Mouse (Mus musculus) olfactory bulb, adult 2 months (tissue): ENCODE results near the gene Enkur. TPM values are rescaled to one million over a fixed set of nuclear protein-coding genes. Genes with fewer than 3 reads are reported as not detected.

Source experiments
- H3K27ac ChIP-seq: fragments of 200-500 bp; 2 replicates; pipeline ENCODE4 v1.5.1; 2012; ENCODE audit warnings: low read depth, low read length; ENCODE audit not compliant: insufficient read depth
- H3K4me1 ChIP-seq: fragments of 200-500 bp; 2 replicates; pipeline ENCODE4 v1.6.1; 2012; ENCODE audit warnings: low read length; ENCODE audit not compliant: control insufficient read depth, insufficient read depth
- H3K4me3 ChIP-seq: fragments of 200-500 bp; 2 replicates; pipeline ENCODE4 v1.5.1; 2012; ENCODE audit warnings: mild to moderate bottlenecking, low read depth, low read length, moderate library complexity; ENCODE audit not compliant: insufficient read depth
- CTCF ChIP-seq: fragments of 200-500 bp; IDR thresholded peaks from 2 replicates; pipeline ENCODE4 v1.5.1; 2012; ENCODE audit warnings: low read depth, mild to moderate bottlenecking, low read length, moderate library complexity; ENCODE audit not compliant: insufficient read depth
- POLR2A ChIP-seq: fragments of 200-500 bp; IDR thresholded peaks from 2 replicates; pipeline ENCODE4 v1.6.1; 2012; ENCODE audit warnings: mild to moderate bottlenecking, low read depth, low read length, moderate library complexity; ENCODE audit not compliant: insufficient read depth
- WGBS: fragments of 180-500 bp; shearing (Covaris S2); methylation state at CpG from one replicate; pipeline ENCODE4 v1.1.7; 2018; 5-methylcytosine and 5-hydroxymethylcytosine counted together
- polyA plus RNA-seq: library from polyadenylated mRNA; stranded (reverse); fragments of >200 nt; gene quantifications from 2 replicates; pipeline ENCODE4 v1.2.4, GENCODE M21; 2012; ENCODE audit warnings: low replicate concordance; ENCODE audit not compliant: missing spikeins, insufficient read depth, insufficient read length

Gene Enkur
- polyA plus RNA-seq, 1 experiment = not detected

GRCm38 (mm10) chr2:21234871-21235648 is 29.9 kb upstream of the Enkur start:
- no peaks in the 10 kb centered on the region for H3K4me1 ChIP-seq
- H3K4me3 ChIP-seq = no peak overlapping the region
- TF ChIP-seq CTCF (no peak), POLR2A (no peak)
- no peak overlapping the region for H3K27ac ChIP-seq
- 80% methylated on average over 9 of the region's 9 CpGs for WGBS

GRCm38 (mm10) chr2:21231147-21231546 is 26.0 kb upstream of the Enkur start:
- TF ChIP-seq CTCF = no peak
- no peak for TF ChIP-seq POLR2A
- Histone ChIP-seq H3K4me1 (no peaks in the 10 kb centered on the region), H3K4me3 (no peak overlapping the region), H3K27ac (no peak overlapping the region)
- WGBS = 79% methylated on average over 3 of the region's 3 CpGs

- no peaks in the 10 kb centered on the region for H3K4me1 ChIP-seq
- H3K4me3 ChIP-seq = no peak overlapping the region
- TF ChIP-seq POLR2A (no peak), CTCF (no peak)
- no peak overlapping the region for H3K27ac ChIP-seq
- WGBS = 82% methylated on average over 2 of the region's 2 CpGs
Measured at GRCm38 (mm10) chr2:21230276-21230675, 25.1 kb upstream of the Enkur start.

GRCm38 (mm10) chr2:21222453-21223384 is 17.6 kb upstream of the Enkur start:
- WGBS = 94% methylated on average over 9 of the region's 9 CpGs
- Histone ChIP-seq H3K4me3 (no peak overlapping the region), H3K4me1 (no peaks in the 10 kb centered on the region), H3K27ac (no peak overlapping the region)
- TF ChIP-seq CTCF = no peak
- no peak for TF ChIP-seq POLR2A

GRCm38 (mm10) chr2:21215284-21215683 is 10.1 kb upstream of the Enkur start:
- H3K4me3 ChIP-seq = no peak overlapping the region
- 99% methylated on average over 2 of the region's 2 CpGs for WGBS
- TF ChIP-seq CTCF (no peak), POLR2A (no peak)
- peaks cover 3% of the 10 kb centered on the region; the same call in 1 of the 2 replicates for H3K4me1 ChIP-seq
- no peak overlapping the region for H3K27ac ChIP-seq

- H3K4me3 ChIP-seq = no peak overlapping the region
- no peak overlapping the region for H3K27ac ChIP-seq
- H3K4me1 ChIP-seq = peaks cover 3% of the 10 kb centered on the region; the same call in 1 of the 2 replicates
- TF ChIP-seq CTCF = no peak
- TF ChIP-seq POLR2A = no peak
Measured at GRCm38 (mm10) chr2:21214322-21214721, 9.2 kb upstream of the Enkur start.

GRCm38 (mm10) chr2:21211361-21211760 is 6.2 kb upstream of the Enkur start:
- WGBS = 45% methylated on average over 6 of the region's 6 CpGs
- peaks cover 6% of the 10 kb centered on the region; the same call in 1 of the 2 replicates for H3K4me1 ChIP-seq
- no peak for TF ChIP-seq CTCF
- no peak for TF ChIP-seq POLR2A

GRCm38 (mm10) chr2:21206278-21206677 is 1.1 kb upstream of the Enkur start:
- H3K4me1 ChIP-seq = peaks cover 4% of the 10 kb centered on the region; the same call in 1 of the 2 replicates
- H3K27ac ChIP-seq = peak overlapping the region; percentile 66; the same call in 1 of the 2 replicates
- TF ChIP-seq CTCF (no peak), POLR2A (no peak)
- 18% methylated on average over 6 of the region's 6 CpGs for WGBS
- peak overlapping the region; percentile 86 for H3K4me3 ChIP-seq

More at GRCm38 (mm10) chr2:21211361-21211760, 6.2 kb upstream of the Enkur start:
- Histone ChIP-seq H3K4me3 (no peak overlapping the region), H3K27ac (no peak overlapping the region)

- Histone ChIP-seq H3K27ac (peak overlapping the region; percentile 66; the same call in 1 of the 2 replicates), H3K4me3 (peak overlapping the region; percentile 86), H3K4me1 (peaks cover 3% of the 10 kb centered on the region; the same call in 1 of the 2 replicates)
- WGBS = under 1% methylated on average over 19 of the region's 19 CpGs
- TF ChIP-seq POLR2A = no peak
- TF ChIP-seq CTCF = no peak
Measured at GRCm38 (mm10) chr2:21205831-21206159, 630 bp upstream of the Enkur start.
